In the genomic region with DNA sequence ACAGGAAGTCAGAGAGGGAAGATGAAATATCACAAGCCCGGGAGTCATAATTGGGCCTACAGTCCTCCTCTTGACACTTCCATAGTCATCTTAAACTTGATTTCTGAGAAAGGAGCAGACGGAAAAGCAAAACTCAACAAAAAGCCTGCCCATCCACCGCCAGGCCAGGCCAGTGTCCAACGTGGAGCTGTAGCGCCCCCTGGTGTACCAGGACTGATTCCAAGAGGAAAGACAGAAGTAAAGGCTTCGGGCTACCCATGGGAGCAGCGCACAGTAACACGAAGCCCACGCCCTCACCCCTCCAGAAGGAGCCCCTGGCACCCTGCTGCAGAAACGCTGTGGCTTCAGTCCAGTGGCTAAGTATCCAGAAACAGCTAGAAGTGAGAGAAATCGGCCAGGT, we compare ENCODE assay signal across 8 mouse cellular contexts. TPM values are rescaled to one million over a fixed set of nuclear protein-coding genes. Genes with fewer than 3 reads are reported as not detected.
DNase-seq lines count a peak whose midpoint lies in the region; ATAC-seq and TF ChIP-seq lines count a peak whose summit lies in the region.

No protein-coding gene starts in this region.

- no peaks in the 10 kb centered on the region for H3K36me3 ChIP-seq in G1E (replicated peaks)
- no peaks in the 10 kb centered on the region for H3K36me3 ChIP-seq in hindbrain, embryonic 12.5 days

- peaks cover 16% of the 10 kb centered on the region for H3K27me3 ChIP-seq in G1E (ENCODE audit: insufficient read depth, low read length)
- no peaks in the 10 kb centered on the region for H3K27me3 ChIP-seq in hindbrain, embryonic 12.5 days

- no peak overlapping the region for H3K4me3 ChIP-seq in G1E (ENCODE audit: low read depth, low read length)
- no peak overlapping the region for H3K4me3 ChIP-seq in hindbrain, embryonic 12.5 days

- H3K9ac ChIP-seq in hindbrain, embryonic 12.5 days, result no peak overlapping the region

- TF ChIP-seq CTCF in G1E (IDR thresholded peaks at IDR 0.05; ENCODE audit: low read depth, low read length), result peak; percentile 44; the same call in 1 of the 2 replicates

- peaks cover 20% of the 10 kb centered on the region for H3K4me1 ChIP-seq in G1E (ENCODE audit: insufficient read depth, low read depth, low read length)
- 0 out of 2 replicates have a peak, but pooled peaks cover 2% of the 10 kb centered on the region for H3K4me1 ChIP-seq in hindbrain, embryonic 12.5 days

- no peak overlapping the region for H3K27ac ChIP-seq in hindbrain, embryonic 12.5 days

- 0 out of 2 replicates have a peak, but pooled peaks have one; percentile 50 for ATAC-seq in G1E (ENCODE audit: extremely low read depth, insufficient number of reproducible peaks, low FRiP score, poor library complexity, severe bottlenecking)
- ATAC-seq in frontal cortex, adult (ENCODE audit: low TSS enrichment), result peak; percentile 88
- ATAC-seq in hindbrain, embryonic 12.5 days (ENCODE audit: low FRiP score), result peak; percentile 48; the same call in 1 of the 2 replicates

- peak overlapping the region; percentile 36 for H3K4me2 ChIP-seq in hindbrain, embryonic 12.5 days (replicated peaks)

- H3K9me3 ChIP-seq in G1E (replicated peaks), result no peaks in the 10 kb centered on the region
- no peaks in the 10 kb centered on the region for H3K9me3 ChIP-seq in hindbrain, embryonic 12.5 days (replicated peaks)

- WGBS in hindbrain, embryonic 12.5 days, result 7% methylated on average over 11 of the region's 11 CpGs

- peak; percentile 23 for DNase-seq in G1E (ENCODE audit: low spot score)
- DNase-seq in c-Kit-positive CD71-negative TER-119-negative erythroid progenitor cells, embryonic 14.5 days (ENCODE audit: low read depth), result peak; percentile 87
- DNase-seq in layer of hippocampus, postnatal 10 days (ENCODE audit: low spot score in 2 of 2), result peak; percentile 86 to 87
- peak; percentile 93 for DNase-seq in lung, postnatal 14 days
- peak; percentile 66 to 88 for DNase-seq in right cerebral cortex, postnatal 10 days (ENCODE audit: low spot score in 2 of 2)
- DNase-seq in urinary bladder, postnatal 25 days (ENCODE audit: low spot score), result peak; percentile 92

RNA-seq across cellular contexts. Expression of gene Ccr4, which starts 6.5 kb away (rescaled TPM):
- total RNA-seq in G1E (2014; fragmentation: Nextera tagmentation) (not detected in 2 replicates), G1E (2017) (not detected in 2 replicates)
- not detected in 2 replicates for polyA plus RNA-seq in G1E (2012)
- polyA plus RNA-seq in hindbrain, embryonic 12.5 days (2016; fragmentation: Nextera tagmentation; extraction: Ambion mirVana), result not detected in 2 replicates
- total RNA-seq in layer of hippocampus, postnatal 10 days (2021), result not detected

RNA-seq across cellular contexts. Expression of gene C130032M10Rik, which starts 17.3 kb away (rescaled TPM):
- total RNA-seq in G1E (2014; fragmentation: Nextera tagmentation) (not detected in 2 replicates), G1E (2017) (not detected in 2 replicates)
- not detected in 2 replicates for polyA plus RNA-seq in G1E (2012)
- 0.31 and 0.46 TPM in 2 replicates for polyA plus RNA-seq in hindbrain, embryonic 12.5 days (2016; fragmentation: Nextera tagmentation; extraction: Ambion mirVana)
- not detected for total RNA-seq in layer of hippocampus, postnatal 10 days (2021)

Comparison
In these comparisons a context has a peak if more than half of its experiments do, and no peak if none do; other contexts are left out.
1. DNase-seq: peak in every context shown above with its lines; median percentile 93 in lung, postnatal 14 days; 92 in urinary bladder, postnatal 25 days; 87 in c-Kit-positive CD71-negative TER-119-negative erythroid progenitor cells, embryonic 14.5 days; 86 in layer of hippocampus, postnatal 10 days; 77 in right cerebral cortex, postnatal 10 days; 23 in G1E.